Mouse (Mus musculus) hindbrain, embryonic 10.5 days (tissue): ENCODE measurements around the gene Klc1. TPM values are rescaled to one million over a fixed set of nuclear protein-coding genes. Genes with fewer than 3 reads are reported as not detected.
"Not testable (repeated sequence)": the region's sequence is repeated elsewhere in the genome, so short reads cannot be mapped to it uniquely, and the experiment has no call there.

Source experiments
- DNase-seq: peaks from one replicate; pipeline ENCODE4 v3.0.0-alpha.2; 2017; ENCODE audit warnings: low spot score
- H3K27ac ChIP-seq: fragments of 300-500 bp; sonication (generic); 2 replicates; pipeline ENCODE4 v1.5.1; 2016; ENCODE audit warnings: mild to moderate bottlenecking, moderate library complexity
- H3K27me3 ChIP-seq: fragments of 300-500 bp; sonication (generic); 2 replicates; pipeline ENCODE4 v1.6.1; 2016; ENCODE audit warnings: mild to moderate bottlenecking; ENCODE audit not compliant: poor library complexity, insufficient read depth, severe bottlenecking
- H3K36me3 ChIP-seq: fragments of 300-500 bp; sonication (generic); 2 replicates; pipeline ENCODE4 v1.6.1; 2016; ENCODE audit warnings: mild to moderate bottlenecking, moderate library complexity
- H3K4me1 ChIP-seq: fragments of 300-500 bp; sonication (generic); replicated peaks from 2 replicates; pipeline ENCODE4 v1.6.1; 2016; ENCODE audit warnings: mild to moderate bottlenecking
- H3K4me3 ChIP-seq: fragments of 300-500 bp; sonication (generic); 2 replicates; pipeline ENCODE4 v1.5.1; 2016; ENCODE audit warnings: mild to moderate bottlenecking, moderate library complexity
- H3K9me3 ChIP-seq: fragments of 300-500 bp; sonication (generic); 2 replicates; pipeline ENCODE4 v1.6.1; 2016; ENCODE audit warnings: mild to moderate bottlenecking, moderate library complexity
- WGBS: fragments of 180-500 bp; shearing (Covaris S2); methylation state at CpG from one replicate; pipeline ENCODE4 v1.1.7; 2016; 5-methylcytosine and 5-hydroxymethylcytosine counted together
- polyA plus RNA-seq: library from polyadenylated mRNA; unstranded; fragments of >200 nt; fragmentation: Nextera tagmentation; extraction: Ambion mirVana; gene quantifications from 2 replicates; pipeline ENCODE4 v1.2.1, GENCODE M21; 2016

Klc1 gene
- 192 and 303 TPM in 2 replicates for polyA plus RNA-seq

- Histone ChIP-seq H3K4me1 (peaks cover 71% of the 10 kb centered on the region), H3K27me3 (no peaks in the 10 kb centered on the region; the same call in 1 of the 2 replicates), H3K4me3 (peak within 1 kb of the TSS; percentile 97), H3K36me3 (peaks cover 18% of the 10 kb centered on the region), H3K27ac (peak within 1 kb of the TSS; percentile 98), H3K9me3 (no peaks in the 10 kb centered on the region)
- WGBS: under 1% methylated on average over 85 of the region's 85 CpGs
- peak; percentile 81 for DNase-seq
Measured at GRCm38 (mm10) chr12:111758381-111759175, at the start of gene Klc1. Gene Klc1 (plus strand): TSS chr12:111758849.

- Histone ChIP-seq H3K4me3 (no peak overlapping the region), H3K27me3 (no peaks in the 10 kb centered on the region), H3K9me3 (no peaks in the 10 kb centered on the region), H3K36me3 (peaks cover 61% of the 10 kb centered on the region), H3K27ac (no peak overlapping the region), H3K4me1 (peaks cover 33% of the 10 kb centered on the region)
- no peak for DNase-seq
- WGBS: 95% methylated on average over 10 of the region's 10 CpGs
Measured at GRCm38 (mm10) chr12:111710091-111710490, 48.6 kb upstream of the Klc1 start.

GRCm38 (mm10) chr12:111712476-111712875, 46.2 kb upstream of the Klc1 start:
- under 1% methylated on average over 33 of the region's 33 CpGs for WGBS
- peaks cover 61% of the 10 kb centered on the region for H3K36me3 ChIP-seq

DNA sequence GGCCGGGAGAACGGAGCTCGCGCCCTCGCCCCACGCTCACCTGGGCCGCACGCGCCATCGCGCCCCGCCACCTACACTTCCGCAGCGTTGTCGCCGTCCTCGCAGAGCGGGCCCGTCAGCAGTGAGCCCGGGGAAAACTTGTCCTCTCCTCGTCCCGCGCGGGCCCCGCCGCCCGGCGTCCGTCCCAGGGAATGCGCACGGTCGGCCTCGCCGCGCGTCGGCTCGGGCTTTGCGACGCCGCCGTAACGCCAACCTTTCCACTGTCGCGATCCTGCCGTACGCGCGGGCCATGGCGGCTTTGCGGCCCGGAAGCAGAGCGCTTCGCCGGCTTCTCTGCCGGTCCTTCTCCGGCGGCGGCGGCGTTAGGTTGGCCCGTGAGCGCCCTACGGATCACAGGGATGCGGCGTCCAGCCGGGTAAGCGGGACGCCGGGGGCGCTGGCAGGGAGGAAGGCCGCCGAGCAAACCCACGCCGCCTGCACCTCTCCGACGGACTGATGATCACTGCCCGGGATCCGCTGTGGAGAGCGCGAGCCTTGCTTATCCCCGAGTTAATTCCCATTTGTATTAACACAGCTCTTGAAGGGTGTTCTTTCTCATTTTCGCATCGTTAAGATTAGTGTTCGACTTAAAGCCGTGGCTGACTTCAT, 45.5 kb upstream of the Klc1 start, which contains the start of the genes Bag5 and Apopt1:
TSS of gene Bag5 (minus strand) at position 254 of the 648 bp plus-strand sequence.
TSS of gene Apopt1 (plus strand) at position 258 of the 648 bp plus-strand sequence.
- H3K27me3 ChIP-seq: no peaks in the 10 kb centered on the region
- WGBS: under 1% methylated on average over 86 of the region's 86 CpGs
- H3K36me3 ChIP-seq: peaks cover 55% of the 10 kb centered on the region
- H3K9me3 ChIP-seq: 0 out of 2 replicates have a peak, but pooled peaks cover 3% of the 10 kb centered on the region
- H3K27ac ChIP-seq: peak within 1 kb of the TSS; percentile 96
- peak within 1 kb of the TSS; percentile 99 for H3K4me3 ChIP-seq
- peak; percentile 92 for DNase-seq
- H3K4me1 ChIP-seq: peaks cover 29% of the 10 kb centered on the region

More at GRCm38 (mm10) chr12:111712476-111712875, 46.2 kb upstream of the Klc1 start:
- Histone ChIP-seq H3K4me3 (peak overlapping the region; percentile 99), H3K9me3 (0 out of 2 replicates have a peak, but pooled peaks cover 3% of the 10 kb centered on the region), H3K27ac (peak overlapping the region; percentile 96), H3K4me1 (peaks cover 27% of the 10 kb centered on the region), H3K27me3 (no peaks in the 10 kb centered on the region)
- DNase-seq: peak; percentile 46

DNA sequence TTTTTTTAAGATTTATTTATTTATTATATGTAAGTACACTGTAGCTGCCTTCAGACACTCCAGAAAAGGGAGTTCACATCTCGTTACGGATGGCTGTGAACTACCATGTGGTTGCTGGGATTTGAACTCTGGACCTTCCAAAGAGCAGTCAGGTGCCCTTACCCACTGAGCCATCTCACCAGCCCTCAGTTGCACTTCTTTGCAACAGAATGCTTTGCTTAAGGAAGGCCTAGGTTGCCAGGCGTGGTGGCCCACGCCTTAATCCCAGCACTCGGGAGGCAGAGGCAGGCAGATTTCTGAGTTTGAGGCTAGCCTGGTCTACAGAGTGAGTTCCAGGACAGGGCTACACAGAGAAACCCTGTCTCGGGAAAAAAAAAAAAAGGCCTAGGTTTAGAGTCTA, 44.8 kb upstream of the Klc1 start:
- WGBS: 82% methylated on average over 6 of the region's 6 CpGs
- not testable (repeated sequence) for H3K27me3 ChIP-seq, DNase-seq, H3K9me3 ChIP-seq
- peaks cover 47% of the 10 kb centered on the region for H3K36me3 ChIP-seq
- peak overlapping the region; percentile 99 for H3K4me3 ChIP-seq
- peaks cover 36% of the 10 kb centered on the region for H3K4me1 ChIP-seq
- peak overlapping the region; percentile 96 for H3K27ac ChIP-seq

DNA sequence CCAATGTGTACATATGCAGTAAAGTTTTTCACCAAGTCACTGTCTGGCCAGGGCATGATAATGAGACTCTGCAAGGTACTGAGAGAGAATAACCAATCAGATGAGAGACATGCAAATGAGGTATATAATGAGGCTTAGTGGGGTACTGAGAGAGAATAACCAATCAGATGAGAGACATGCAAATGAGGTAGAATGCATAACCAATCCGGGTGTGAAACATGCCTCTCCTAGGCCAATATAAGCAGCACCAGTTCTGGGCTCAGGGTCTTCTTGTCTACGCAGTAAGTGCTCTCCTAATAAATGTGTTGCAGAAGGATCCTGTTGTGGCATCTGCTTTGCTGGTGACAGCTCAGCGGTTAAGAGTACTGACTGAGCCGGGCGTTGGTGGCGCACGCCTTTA, 42.1 kb upstream of the Klc1 start:
- H3K27ac ChIP-seq: no peak overlapping the region
- H3K4me1 ChIP-seq: peaks cover 38% of the 10 kb centered on the region
- no peaks in the 10 kb centered on the region for H3K27me3 ChIP-seq
- peaks cover 21% of the 10 kb centered on the region for H3K36me3 ChIP-seq
- DNase-seq: no peak
- 97% methylated on average over 7 of the region's 7 CpGs for WGBS
- H3K4me3 ChIP-seq: no peak overlapping the region
- 0 out of 2 replicates have a peak, but pooled peaks cover 3% of the 10 kb centered on the region for H3K9me3 ChIP-seq

DNA sequence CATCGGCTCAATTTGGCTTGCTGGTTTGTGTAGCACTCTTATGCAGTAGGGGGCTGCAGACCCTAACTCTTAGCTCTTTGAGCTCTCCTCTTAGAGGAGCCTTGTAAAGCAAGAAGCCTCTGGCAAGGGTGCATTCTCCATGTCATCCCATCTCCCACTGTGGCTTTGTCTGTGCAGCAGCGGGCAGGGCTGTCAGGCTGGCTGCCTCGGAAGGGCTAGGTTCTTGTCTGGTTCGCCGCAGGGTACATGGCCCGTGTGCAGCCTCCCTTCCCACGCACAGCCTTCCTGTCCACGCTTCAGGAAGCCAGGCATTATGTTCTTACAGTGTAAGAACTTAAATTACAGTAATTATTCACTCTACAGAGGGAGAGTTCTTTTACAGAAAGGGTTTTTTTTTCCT, 40.0 kb upstream of the Klc1 start:
- Histone ChIP-seq H3K36me3 (peaks cover 29% of the 10 kb centered on the region), H3K27ac (peak overlapping the region; percentile 75), H3K4me3 (no peak overlapping the region), H3K9me3 (0 out of 2 replicates have a peak, but pooled peaks cover 3% of the 10 kb centered on the region), H3K4me1 (peaks cover 30% of the 10 kb centered on the region), H3K27me3 (no peaks in the 10 kb centered on the region)
- no peak for DNase-seq
- WGBS: 31% methylated on average over 8 of the region's 8 CpGs

DNA sequence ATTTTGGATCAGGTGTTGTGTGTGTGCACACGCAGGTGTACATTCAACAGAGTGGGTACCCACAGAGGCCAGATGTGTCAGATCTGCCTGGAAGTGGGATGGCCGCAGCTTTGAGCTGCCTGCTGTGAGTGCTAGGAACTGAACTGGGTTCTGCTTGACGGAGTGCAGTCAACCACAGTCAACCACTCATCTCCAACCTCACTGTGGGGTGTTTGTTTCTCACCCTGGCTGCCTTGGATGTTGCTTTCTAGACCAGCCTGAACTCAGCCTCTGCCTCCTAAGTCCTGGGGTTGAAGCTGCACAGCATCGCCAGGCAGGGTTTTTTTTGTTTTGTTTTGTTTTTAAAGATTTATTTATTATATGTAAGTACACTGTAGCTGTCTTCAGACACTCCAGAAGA, 38.4 kb upstream of the Klc1 start:
- Histone ChIP-seq H3K27me3 (no peaks in the 10 kb centered on the region), H3K27ac (no peak overlapping the region), H3K4me1 (peaks cover 28% of the 10 kb centered on the region), H3K36me3 (peaks cover 38% of the 10 kb centered on the region), H3K4me3 (no peak overlapping the region), H3K9me3 (0 out of 2 replicates have a peak, but pooled peaks cover 3% of the 10 kb centered on the region)
- 82% methylated on average over 4 of the region's 4 CpGs for WGBS
- no peak for DNase-seq

DNA sequence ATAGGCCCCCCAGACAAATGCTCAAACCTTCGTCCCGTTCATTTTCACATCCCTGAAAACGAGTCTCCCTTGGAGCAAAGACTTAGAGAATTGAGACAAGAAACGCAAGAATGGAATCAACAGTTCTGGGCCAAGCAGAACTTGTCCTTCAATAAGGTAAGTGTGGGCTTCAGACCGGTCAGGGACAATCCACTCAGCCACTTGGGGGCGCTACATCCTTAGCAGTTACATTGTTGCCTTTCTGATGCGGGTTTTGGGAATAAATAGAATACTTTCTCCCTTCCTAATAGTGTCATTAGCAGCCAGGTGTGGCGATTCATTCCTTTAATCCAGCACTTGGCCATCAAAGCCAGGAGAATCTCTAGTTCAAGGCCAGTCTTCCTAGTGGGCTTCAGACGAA, 36.0 kb upstream of the Klc1 start:
- Histone ChIP-seq H3K9me3 (no peaks in the 10 kb centered on the region), H3K4me1 (peaks cover 40% of the 10 kb centered on the region), H3K27ac (no peak overlapping the region), H3K4me3 (no peak overlapping the region), H3K36me3 (peaks cover 46% of the 10 kb centered on the region), H3K27me3 (no peaks in the 10 kb centered on the region)
- no peak for DNase-seq
- WGBS: 74% methylated on average over 9 of the region's 9 CpGs

GRCm38 (mm10) chr12:111724638-111725337, 33.9 kb upstream of the Klc1 start:
- WGBS: 43% methylated on average over 6 of the region's 6 CpGs
- peaks cover 64% of the 10 kb centered on the region for H3K36me3 ChIP-seq
- no peak overlapping the region for H3K4me3 ChIP-seq
- H3K4me1 ChIP-seq: peaks cover 24% of the 10 kb centered on the region
- no peaks in the 10 kb centered on the region for H3K9me3 ChIP-seq
- peak; percentile 52 for DNase-seq
- no peaks in the 10 kb centered on the region for H3K27me3 ChIP-seq
- peak overlapping the region; percentile 82 for H3K27ac ChIP-seq

- Histone ChIP-seq H3K27me3 (no peaks in the 10 kb centered on the region), H3K4me1 (peaks cover 24% of the 10 kb centered on the region), H3K4me3 (no peak overlapping the region), H3K9me3 (no peaks in the 10 kb centered on the region), H3K36me3 (peaks cover 68% of the 10 kb centered on the region), H3K27ac (peak overlapping the region; percentile 82)
- DNase-seq: no peak
- WGBS: 64% methylated on average over 12 of the region's 12 CpGs
Measured at GRCm38 (mm10) chr12:111725338-111726121, 33.1 kb upstream of the Klc1 start.

DNA sequence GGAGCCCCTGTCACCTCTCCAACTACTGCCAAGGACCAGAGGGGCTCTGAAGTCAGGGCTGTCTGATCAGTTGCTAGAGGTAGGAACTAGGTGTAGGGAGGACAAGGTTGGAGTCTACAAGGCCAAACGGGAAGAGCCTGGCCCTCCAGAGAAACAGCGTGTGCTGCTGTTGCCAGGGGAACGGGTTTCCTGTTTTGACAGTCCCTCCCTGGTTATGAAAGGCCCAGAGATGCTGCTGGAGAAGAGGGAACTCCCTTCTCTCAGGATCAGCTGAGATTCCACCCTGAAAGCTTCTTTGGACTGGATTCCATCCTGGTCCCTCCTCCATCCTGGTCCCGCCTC, 32.6 kb upstream of the Klc1 start:
- H3K9me3 ChIP-seq: no peaks in the 10 kb centered on the region
- H3K4me3 ChIP-seq: no peak overlapping the region
- 64% methylated on average over 4 of the region's 4 CpGs for WGBS
- no peak for DNase-seq
- peaks cover 24% of the 10 kb centered on the region for H3K4me1 ChIP-seq
- H3K27ac ChIP-seq: peak overlapping the region; percentile 82
- H3K27me3 ChIP-seq: no peaks in the 10 kb centered on the region
- H3K36me3 ChIP-seq: peaks cover 68% of the 10 kb centered on the region
